Mouse (Mus musculus): ENCODE results near the gene Klf5. TPM values are rescaled to one million over a fixed set of nuclear protein-coding genes. Genes with fewer than 3 reads are reported as not detected.

Gene Klf5
- polyA plus RNA-seq, 1 experiment = 1.8 TPM

DNA sequence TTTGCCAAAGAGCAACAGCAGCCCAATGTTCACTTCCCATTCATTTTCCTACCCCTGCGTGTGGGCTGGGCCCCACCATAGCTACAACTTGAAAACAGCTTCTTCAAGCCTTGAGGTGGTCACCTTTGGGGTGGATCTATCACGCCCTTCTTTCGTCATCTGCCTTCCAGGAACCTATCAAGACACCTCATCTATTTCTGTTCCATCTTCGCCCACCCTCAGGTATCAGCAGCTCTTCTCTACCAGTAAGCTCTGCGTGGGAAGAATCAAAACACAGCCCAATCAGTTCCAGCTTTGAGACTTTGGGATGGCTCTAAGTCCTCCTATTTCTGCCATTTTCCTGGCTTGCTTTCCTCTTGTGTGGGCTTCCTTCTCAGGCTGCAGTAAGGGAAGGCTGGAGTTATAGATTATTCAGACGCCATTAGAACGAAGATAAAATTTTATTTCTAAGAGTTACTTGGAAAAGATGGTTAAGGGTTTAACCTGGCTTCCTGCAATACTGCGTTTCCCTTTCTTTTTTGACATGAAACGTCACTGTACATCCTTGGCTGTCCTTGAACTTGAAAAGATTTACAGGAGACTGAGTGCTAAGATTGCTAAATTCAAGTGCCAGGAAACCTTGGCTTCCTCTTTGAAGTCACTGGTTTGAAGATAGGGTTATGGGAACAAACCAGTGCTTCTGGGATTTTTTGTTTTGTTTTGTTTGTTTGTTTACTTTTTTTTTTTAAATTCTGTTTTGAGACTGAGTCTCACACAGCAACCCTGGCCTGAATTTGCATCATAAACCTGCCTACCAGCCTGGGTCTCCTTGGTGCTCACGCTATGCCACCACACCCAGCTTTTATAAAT lies 56.5 kb downstream of the Klf5 start:
- H3K36me3 ChIP-seq (replicated peaks; ENCODE audit: low read length) = no peaks in the 10 kb centered on the region
- H3K4me1 ChIP-seq = no peaks in the 10 kb centered on the region
- H3K9me3 ChIP-seq = 0 out of 2 replicates have a peak, but pooled peaks cover 3% of the 10 kb centered on the region
- no peak overlapping the region for H3K4me3 ChIP-seq (replicated peaks)
- H3K27me3 ChIP-seq (replicated peaks) = no peaks in the 10 kb centered on the region
- TF ChIP-seq FLI1 (IDR thresholded peaks at IDR 0.05; ENCODE audit: low read length) (no peak), GATA1 (IDR thresholded peaks at IDR 0.05; ENCODE audit: borderline replicate concordance, low read length) (no peak)

DNA sequence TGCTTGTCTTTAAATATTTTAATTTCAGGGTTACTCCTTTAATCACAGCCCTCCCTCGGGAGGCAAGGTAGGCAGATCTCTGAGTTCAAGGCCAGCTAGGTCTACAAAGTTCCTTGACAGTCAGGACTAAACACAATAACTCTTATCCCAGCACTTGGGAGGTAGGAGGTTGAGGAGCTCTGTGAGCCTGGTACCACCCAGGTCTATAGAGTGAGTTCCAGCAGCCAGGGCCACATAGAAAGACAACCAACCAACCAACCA lies 57.0 kb downstream of the Klf5 start:
- TF ChIP-seq GATA1 (IDR thresholded peaks at IDR 0.05; ENCODE audit: borderline replicate concordance, low read length) (no peak), FLI1 (IDR thresholded peaks at IDR 0.05; ENCODE audit: low read length) (no peak)
- no peaks in the 10 kb centered on the region for H3K27me3 ChIP-seq (replicated peaks)
- H3K36me3 ChIP-seq (replicated peaks; ENCODE audit: low read length) = no peaks in the 10 kb centered on the region
- 0 out of 2 replicates have a peak, but pooled peaks cover 3% of the 10 kb centered on the region for H3K9me3 ChIP-seq
- no peak overlapping the region for H3K4me3 ChIP-seq (replicated peaks)
- no peaks in the 10 kb centered on the region for H3K4me1 ChIP-seq

DNA sequence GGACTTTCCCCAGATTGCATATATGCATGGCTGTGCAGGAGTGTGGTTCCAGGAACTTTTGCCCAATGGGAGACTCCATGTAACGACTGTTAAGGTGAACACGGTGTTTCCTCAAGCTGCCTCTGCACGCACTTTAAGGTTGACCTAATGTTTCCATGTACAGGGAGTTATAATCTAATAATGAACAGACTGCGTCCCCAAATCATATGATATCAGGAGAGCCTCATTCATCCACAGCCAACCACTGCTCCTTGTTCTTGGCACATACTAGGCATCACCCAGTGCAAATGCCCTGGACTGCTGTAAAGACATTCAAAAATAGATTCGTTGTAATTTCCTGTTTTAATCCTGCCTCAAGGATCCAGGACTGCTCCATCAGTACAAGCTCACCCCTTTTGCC lies 64.5 kb downstream of the Klf5 start:
- no peak overlapping the region for H3K4me3 ChIP-seq (replicated peaks)
- peaks cover 9% of the 10 kb centered on the region; the same call in 1 of the 2 replicates for H3K9me3 ChIP-seq
- no peaks in the 10 kb centered on the region for H3K36me3 ChIP-seq (replicated peaks; ENCODE audit: low read length)
- no peaks in the 10 kb centered on the region for H3K4me1 ChIP-seq
- TF ChIP-seq GATA1 (IDR thresholded peaks at IDR 0.05; ENCODE audit: borderline replicate concordance, low read length) (no peak), FLI1 (IDR thresholded peaks at IDR 0.05; ENCODE audit: low read length) (no peak)
- peaks cover 2% of the 10 kb centered on the region for H3K27me3 ChIP-seq (replicated peaks)

DNA sequence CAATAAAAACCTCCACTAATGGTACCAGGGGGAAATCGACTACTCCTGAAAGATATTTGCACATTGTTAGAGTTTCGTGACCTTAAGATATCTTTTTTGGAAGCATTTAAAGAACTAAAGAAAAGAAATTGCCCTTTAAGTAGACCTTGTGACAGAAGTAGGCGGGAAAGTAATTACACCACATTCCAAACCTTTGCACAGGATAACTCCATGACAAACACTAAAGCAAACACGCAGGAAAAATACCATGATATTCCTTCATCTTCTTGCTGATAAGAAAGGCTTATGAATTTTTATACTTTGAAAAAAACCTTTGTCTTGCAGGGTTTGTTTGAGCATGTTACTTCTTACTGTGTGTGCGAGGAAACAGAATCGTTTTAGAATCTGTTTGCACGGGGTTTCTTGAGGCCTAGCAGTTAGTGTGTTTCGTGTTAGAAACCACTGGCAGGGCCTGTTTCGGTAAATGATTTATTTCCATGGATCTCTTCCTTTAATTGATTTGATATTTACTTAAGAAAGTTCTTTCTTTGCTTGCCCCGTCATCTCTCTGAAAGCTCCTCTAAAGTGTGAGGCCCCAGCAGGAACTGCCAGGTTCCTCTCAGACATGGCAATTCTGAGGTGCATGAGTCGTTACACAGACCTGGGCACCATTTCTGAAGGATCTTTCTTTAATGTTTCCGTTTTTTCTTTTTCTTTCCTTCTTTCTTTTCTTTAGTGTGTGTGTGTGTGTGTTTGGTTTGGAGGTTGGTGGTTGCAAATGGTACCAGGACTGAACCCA lies 65.7 kb downstream of the Klf5 start:
- H3K36me3 ChIP-seq (replicated peaks; ENCODE audit: low read length) = no peaks in the 10 kb centered on the region
- H3K4me1 ChIP-seq = no peaks in the 10 kb centered on the region
- peaks cover 9% of the 10 kb centered on the region; the same call in 1 of the 2 replicates for H3K9me3 ChIP-seq
- peaks cover 2% of the 10 kb centered on the region for H3K27me3 ChIP-seq (replicated peaks)
- TF ChIP-seq GATA1 (IDR thresholded peaks at IDR 0.05; ENCODE audit: borderline replicate concordance, low read length) (no peak), FLI1 (IDR thresholded peaks at IDR 0.05; ENCODE audit: low read length) (no peak)
- no peak overlapping the region for H3K4me3 ChIP-seq (replicated peaks)

Other genes starting within 250 kb of the Klf5 start
- gene Pibf1, start 199.3 kb upstream of the Klf5 start, polyA plus RNA-seq (2012; ENCODE audit: insufficient read depth, low replicate concordance) = 0.36 TPM in 1 of 2 replicates, not detected in the other
- gene Dis3, start 198.9 kb upstream of the Klf5 start, polyA plus RNA-seq (2012; ENCODE audit: insufficient read depth, low replicate concordance) = 2.8 and 5.3 TPM in 2 replicates